Mouse (Mus musculus): Measurements from ENCODE around the gene Prss43. TPM values are rescaled to one million over a fixed set of nuclear protein-coding genes. Genes with fewer than 3 reads are reported as not detected.

Gene Prss43
- 0.04 TPM in 1 of 2 replicates, not detected in the other for polyA plus RNA-seq (2012; rRNA removed; ENCODE audit: low replicate concordance)

GRCm38 (mm10) chr9:110826390-110826789 is at the start of gene Prss43:
Gene Prss43, plus strand, starts transcription at chr9:110826690.

GRCm38 (mm10) chr9:110797866-110798265 is 28.6 kb upstream of the Prss43 start, which contains the start of gene Prss42:
Gene Prss42, plus strand, starts transcription at chr9:110798166.

GRCm38 (mm10) chr9:110813789-110814188 is 12.7 kb upstream of the Prss43 start, which contains the start of gene Prss44:
Gene Prss44, plus strand, starts transcription at chr9:110813994.

GRCm38 (mm10) chr9:110834411-110834810 is 7.9 kb downstream of the Prss43 start, which contains the start of gene Prss45:
Gene Prss45, plus strand, starts transcription at chr9:110834588.

GRCm38 (mm10) chr9:110844206-110844605 is 17.7 kb downstream of the Prss43 start, which contains the start of gene Prss46:
Gene Prss46, plus strand, starts transcription at chr9:110844506.

GRCm38 (mm10) chr9:110857781-110858472 is 31.4 kb downstream of the Prss43 start, which contains the start of gene Prss50:
Gene Prss50, plus strand, starts transcription at chr9:110857967.

GRCm38 (mm10) chr9:110879191-110879920 is 52.9 kb downstream of the Prss43 start, which contains the start of gene Als2cl:
Gene Als2cl, plus strand, starts transcription at chr9:110879870.

GRCm38 (mm10) chr9:110879998-110880561 is 53.6 kb downstream of the Prss43 start, which contains the start of gene Tmie:
Gene Tmie, minus strand, starts transcription at chr9:110880113.

Other genes starting within 250 kb of the Prss43 start
- gene Nradd, start 202.2 kb upstream of the Prss43 start, polyA plus RNA-seq (2012; rRNA removed; ENCODE audit: low replicate concordance) = 11.2 and 11.4 TPM in 2 replicates
- 43.4 and 66.9 TPM in 2 replicates for gene Nbeal2, start 172.5 kb upstream of the Prss43 start, polyA plus RNA-seq (2012; rRNA removed; ENCODE audit: low replicate concordance)
- 70.4 and 96.1 TPM in 2 replicates for gene Ccdc12, start 170.2 kb upstream of the Prss43 start, polyA plus RNA-seq (2012; rRNA removed; ENCODE audit: low replicate concordance)
- 1.2 and 7.3 TPM in 2 replicates for gene Myl3, start 84.8 kb upstream of the Prss43 start, polyA plus RNA-seq (2012; rRNA removed; ENCODE audit: low replicate concordance)
- 93.3 and 128 TPM in 2 replicates for gene Pth1r, start 79.5 kb upstream of the Prss43 start, polyA plus RNA-seq (2012; rRNA removed; ENCODE audit: low replicate concordance)
- gene Prss42, start 28.5 kb upstream of the Prss43 start, polyA plus RNA-seq (2012; rRNA removed; ENCODE audit: low replicate concordance) = not detected in 2 replicates
- not detected in 2 replicates for gene Prss44, start 12.7 kb upstream of the Prss43 start, polyA plus RNA-seq (2012; rRNA removed; ENCODE audit: low replicate concordance)
- not detected in 2 replicates for gene Prss45, start 7.9 kb downstream of the Prss43 start, polyA plus RNA-seq (2012; rRNA removed; ENCODE audit: low replicate concordance)
- not detected in 2 replicates for gene Prss46, start 17.8 kb downstream of the Prss43 start, polyA plus RNA-seq (2012; rRNA removed; ENCODE audit: low replicate concordance)
- gene Prss50, start 31.3 kb downstream of the Prss43 start, polyA plus RNA-seq (2012; rRNA removed; ENCODE audit: low replicate concordance) = 0.07 TPM in 1 of 2 replicates, not detected in the other
- gene Als2cl, start 53.2 kb downstream of the Prss43 start, polyA plus RNA-seq (2012; rRNA removed; ENCODE audit: low replicate concordance) = 63.3 and 112 TPM in 2 replicates
- gene Tmie, start 53.4 kb downstream of the Prss43 start, polyA plus RNA-seq (2012; rRNA removed; ENCODE audit: low replicate concordance) = 5.6 and 7.9 TPM in 2 replicates
- not detected in 2 replicates for gene Fam240a, start 90.2 kb downstream of the Prss43 start, polyA plus RNA-seq (2012; rRNA removed; ENCODE audit: low replicate concordance)
- gene Tdgf1, start 119.5 kb downstream of the Prss43 start, polyA plus RNA-seq (2012; rRNA removed; ENCODE audit: low replicate concordance) = 0.11 and 0.17 TPM in 2 replicates
- 4.2 TPM in 1 of 2 replicates, not detected in the other for gene Lrrc2, start 124.9 kb downstream of the Prss43 start, polyA plus RNA-seq (2012; rRNA removed; ENCODE audit: low replicate concordance)
- gene Rtp3, start 163.9 kb downstream of the Prss43 start, polyA plus RNA-seq (2012; rRNA removed; ENCODE audit: low replicate concordance) = 5.4 and 9.1 TPM in 2 replicates
- gene Ltf, start 192.6 kb downstream of the Prss43 start, polyA plus RNA-seq (2012; rRNA removed; ENCODE audit: low replicate concordance) = 41.0 and 80.0 TPM in 2 replicates
- 4.3 and 7.2 TPM in 2 replicates for gene Ccrl2, start 230.8 kb downstream of the Prss43 start, polyA plus RNA-seq (2012; rRNA removed; ENCODE audit: low replicate concordance)